37 mouse cellular contexts compared by ENCODE assay signal in the genomic region with DNA sequence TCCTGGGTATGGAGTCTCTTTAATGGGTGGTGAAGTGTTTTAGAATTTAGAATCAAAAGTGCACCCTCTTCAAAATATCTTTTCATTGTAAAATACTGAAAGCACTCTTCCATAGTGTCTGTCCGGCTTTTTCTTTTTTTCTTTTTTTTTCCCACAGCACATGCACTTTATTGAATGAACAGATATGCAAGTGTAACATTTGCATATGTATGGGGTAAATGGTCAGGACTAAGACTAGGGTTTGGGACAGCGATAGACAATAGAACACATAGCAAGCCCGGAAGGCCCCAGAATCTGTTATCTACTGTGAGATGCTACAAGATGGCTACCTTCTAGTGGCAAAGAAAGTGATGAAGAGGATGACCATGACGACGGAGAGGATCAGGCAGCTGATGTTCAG. TPM values are rescaled to one million over a fixed set of nuclear protein-coding genes. Genes with fewer than 3 reads are reported as not detected.
"Had no signal": no experiment of that assay in that cellular context is flagged by ENCODE, and none has a peak within 500 bp of the region (broad histone marks: within the 10 kb centered on the region; RNA-seq: fewer than 3 reads in every experiment).

No protein-coding gene starts in this region.

- H3K27me3 ChIP-seq: limb, embryonic 12.5 days; limb, embryonic 13.5 days; limb, embryonic 15.5 days; midbrain, embryonic 12.5 days; midbrain, embryonic 13.5 days; midbrain, embryonic 15.5 days had no signal

- H3K4me2 ChIP-seq: limb, embryonic 12.5 days; limb, embryonic 13.5 days; limb, embryonic 15.5 days; liver, embryonic 11.5 days; liver, embryonic 12.5 days; liver, embryonic 13.5 days; liver, embryonic 15.5 days; lung, embryonic 14.5 days; lung, embryonic 15.5 days; midbrain, embryonic 11.5 days; midbrain, embryonic 12.5 days; midbrain, embryonic 13.5 days; midbrain, embryonic 15.5 days had no signal

- H3K27ac ChIP-seq: limb, embryonic 10.5 days; limb, embryonic 12.5 days; limb, embryonic 13.5 days; limb, embryonic 15.5 days; liver, embryonic 12.5 days; liver, embryonic 13.5 days; liver, embryonic 14.5 days; liver, embryonic 15.5 days; lung, embryonic 15.5 days; macrophage; midbrain, embryonic 10.5 days; midbrain, embryonic 12.5 days; midbrain, embryonic 13.5 days; midbrain, embryonic 15.5 days had no signal

- H3K9ac ChIP-seq: limb, embryonic 12.5 days; limb, embryonic 13.5 days; limb, embryonic 15.5 days; liver, embryonic 12.5 days; liver, embryonic 13.5 days; liver, embryonic 14.5 days; liver, embryonic 15.5 days; liver, postnatal 0 days; lung, embryonic 14.5 days; lung, embryonic 15.5 days; midbrain, embryonic 12.5 days; midbrain, embryonic 13.5 days; midbrain, embryonic 15.5 days had no signal

- H3K36me3 ChIP-seq: limb, embryonic 10.5 days; limb, embryonic 12.5 days; limb, embryonic 13.5 days; limb, embryonic 15.5 days; liver, embryonic 12.5 days; liver, embryonic 13.5 days; liver, embryonic 15.5 days; lung, embryonic 15.5 days; midbrain, embryonic 10.5 days; midbrain, embryonic 12.5 days; midbrain, embryonic 13.5 days; midbrain, embryonic 15.5 days had no signal

- DNase-seq: left cerebral cortex, postnatal 4 days; liver; liver, embryonic 13.5 days; liver, postnatal 0 days; lung, adult 18-20 months; lung, adult 2 months; lung, embryonic 14.5 days; lung, postnatal 10 days; lung, postnatal 14 days; lung, postnatal 36 days; lung, postnatal 4 days; midbrain, embryonic 14.5 days had no signal

- H3K9me3 ChIP-seq: limb, embryonic 10.5 days; limb, embryonic 12.5 days; limb, embryonic 13.5 days; limb, embryonic 15.5 days; liver, embryonic 12.5 days; liver, embryonic 13.5 days; liver, embryonic 15.5 days; lung, embryonic 15.5 days; megakaryocyte, embryonic 14.5 days; midbrain, embryonic 10.5 days; midbrain, embryonic 12.5 days; midbrain, embryonic 13.5 days; midbrain, embryonic 15.5 days had no signal

- ATAC-seq: liver, embryonic 12.5 days; liver, postnatal 0 days; lung, postnatal 0 days; midbrain, embryonic 13.5 days; midbrain, embryonic 15.5 days; midbrain, embryonic 16.5 days had no signal

- H3K4me3 ChIP-seq: limb, embryonic 10.5 days; limb, embryonic 12.5 days; limb, embryonic 13.5 days; limb, embryonic 15.5 days; liver, embryonic 12.5 days; liver, embryonic 13.5 days; liver, embryonic 15.5 days; lung, embryonic 15.5 days; megakaryocyte, embryonic 14.5 days; midbrain, embryonic 10.5 days; midbrain, embryonic 12.5 days; midbrain, embryonic 13.5 days; midbrain, embryonic 15.5 days; myocyte had no signal

RNA-seq across cellular contexts. Expression of a gene that starts 3.2 kb away (rescaled TPM):
- total RNA-seq: liver, adult 2 months; megakaryocyte, adult 5-6 weeks; megakaryocyte-erythroid progenitor cell, adult 5-6 weeks; monocyte, adult 5-6 weeks had no signal
- polyA plus RNA-seq: liver, adult 2 months; liver, postnatal 0 days; lung, postnatal 0 days; macrophage had no signal

RNA-seq across cellular contexts. Expression of a gene that starts 3.5 kb away (rescaled TPM):
- total RNA-seq: liver, adult 2 months; megakaryocyte-erythroid progenitor cell, adult 5-6 weeks; monocyte, adult 5-6 weeks had no signal
- polyA plus RNA-seq: limb, embryonic 15.5 days; liver, adult 2 months; liver, embryonic 11.5 days; liver, embryonic 12.5 days; liver, embryonic 13.5 days; liver, embryonic 15.5 days; lung, adult 2 months; lung, embryonic 14.5 days; lung, embryonic 15.5 days; lung, embryonic 16.5 days; lung, postnatal 0 days; macrophage; myocyte; neural tube, embryonic 11.5 days had no signal
